Mouse (Mus musculus) olfactory bulb, adult 2 months (tissue): ENCODE measurements around the gene Rps6kl1.

Experiments
- CTCF ChIP-seq: fragments of 200-500 bp; IDR thresholded peaks from 2 replicates; pipeline ENCODE4 v1.5.1; 2012; ENCODE audit warnings: low read depth, mild to moderate bottlenecking, low read length, moderate library complexity; ENCODE audit not compliant: insufficient read depth
- POLR2A ChIP-seq: fragments of 200-500 bp; IDR thresholded peaks from 2 replicates; pipeline ENCODE4 v1.6.1; 2012; ENCODE audit warnings: mild to moderate bottlenecking, low read depth, low read length, moderate library complexity; ENCODE audit not compliant: insufficient read depth

DNA sequence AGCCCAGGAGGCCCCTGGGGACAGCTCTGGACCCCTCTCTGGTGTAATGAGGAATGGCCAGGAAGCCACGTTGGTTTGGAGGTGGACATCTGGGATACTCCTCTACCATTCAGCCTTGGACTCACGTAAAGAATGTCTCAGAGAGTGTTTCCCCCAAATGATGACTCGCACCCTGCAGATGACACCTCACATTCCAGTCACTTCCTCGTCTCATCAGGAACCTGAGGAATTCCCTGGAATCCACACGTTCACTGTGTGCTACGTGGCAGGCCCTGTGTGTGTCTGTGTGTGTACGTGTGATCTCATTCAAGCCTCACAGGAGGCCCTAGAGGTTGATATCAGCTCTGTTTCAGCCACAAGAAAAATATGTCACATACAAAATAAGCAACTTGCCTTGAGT lies 35.3 kb upstream of the Rps6kl1 start:
- TF ChIP-seq CTCF (no peak), POLR2A (no peak)
